Mouse (Mus musculus): Measurements from ENCODE around the gene Gm3625.
"Not testable (repeated sequence)": the region's sequence is repeated elsewhere in the genome, so short reads cannot be mapped to it uniquely, and the experiment has no call there.

Gm3625 gene

GRCm38 (mm10) chr12:4553704-4554103, 39.0 kb downstream of the Gm3625 start:
- DNase-seq = not testable (repeated sequence)

- DNase-seq = peak; percentile 43 to 60
These were observed 44.4 kb downstream of the Gm3625 start for GRCm38 (mm10) chr12:4548053-4549013.

GRCm38 (mm10) chr12:4547557-4547956, 45.2 kb downstream of the Gm3625 start:
- no peak for DNase-seq

GRCm38 (mm10) chr12:4546491-4546890, 46.2 kb downstream of the Gm3625 start:
- no peak for DNase-seq

- DNase-seq = no peak
These were observed 47.3 kb downstream of the Gm3625 start for GRCm38 (mm10) chr12:4545425-4545824.

GRCm38 (mm10) chr12:4544400-4544919, 48.3 kb downstream of the Gm3625 start:
- DNase-seq = no peak

All from thymus, adult 18-20 months (tissue).